Comparison of ENCODE assay signal across 8 mouse cellular contexts in the genomic region with DNA sequence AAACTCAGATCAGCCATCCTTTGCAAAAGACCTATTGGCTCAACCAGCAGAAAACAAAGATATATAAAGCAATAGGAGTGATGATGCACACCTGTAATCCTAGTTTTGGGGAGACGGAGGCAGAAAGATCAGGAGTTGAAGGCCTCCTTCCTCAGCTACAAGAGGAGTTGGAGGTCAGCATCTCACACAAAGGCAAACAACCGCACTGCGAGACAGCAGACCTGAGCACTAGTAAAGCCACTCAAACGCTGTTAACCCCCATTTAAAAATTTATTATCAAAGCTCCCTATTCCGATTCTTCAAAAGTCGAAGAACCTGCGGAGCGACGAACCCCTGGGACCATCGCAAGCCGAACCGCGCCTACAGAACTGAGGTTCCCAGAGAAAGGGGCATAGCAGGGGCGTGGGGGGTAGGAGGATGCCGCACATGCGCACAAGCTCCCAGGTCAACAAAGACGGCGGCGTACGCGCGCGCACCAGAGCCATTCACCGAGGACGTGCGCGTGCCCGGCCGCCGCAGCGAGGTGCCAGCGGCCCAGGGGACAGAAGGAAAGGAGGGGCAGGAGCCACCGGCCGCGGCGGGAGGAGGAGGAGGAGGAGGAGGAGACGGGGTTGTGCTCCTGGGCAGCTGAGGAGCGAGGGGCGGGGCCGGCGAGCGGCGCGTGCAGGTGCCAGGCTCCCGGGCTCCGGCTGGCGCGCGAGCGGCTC. TPM values are rescaled to one million over a fixed set of nuclear protein-coding genes. Genes with fewer than 3 reads are reported as not detected.
A peak's percentile ranks its signal among the peaks of the same experiment; 100 is the strongest.
DNase-seq lines count a peak whose midpoint lies in the region; ATAC-seq and TF ChIP-seq lines count a peak whose summit lies in the region.

No protein-coding gene starts in this region.

- peak; percentile 86 for DNase-seq in WW6 (ENCODE audit: low read depth, low spot score)
- peak; percentile 91 to 95 for DNase-seq in cerebellum, postnatal 4 days (ENCODE audit: low spot score in 2 of 2)
- DNase-seq in gastrocnemius, adult 18-20 months (ENCODE audit: low spot score): peak; percentile 92
- peak; percentile 98 for DNase-seq in hindbrain, postnatal 0 days (ENCODE audit: low spot score)
- DNase-seq in left cerebral cortex, adult 2 months (ENCODE audit: extremely low spot score in 1 of 2, low spot score in 2 of 2): peak; percentile 95
- peak; percentile 95 to 97 for DNase-seq in right cerebral cortex, adult 2 months (ENCODE audit: low spot score in 2 of 2)
- peak; percentile 95 for DNase-seq in urinary bladder, postnatal 14 days (ENCODE audit: low spot score)

- no peaks in the 10 kb centered on the region for H3K9me3 ChIP-seq in hindbrain, postnatal 0 days (ENCODE audit: low read length)

- intact Hi-C loops in left cerebral cortex, adult 2 months (cut with DNase I): loop anchor here (1.0 to 5.0 kb wide), 5 partner anchors 22 to 1214 kb away; partner anchors contain the start of genes Birc6, Fam98a, Memo1 and Slc30a6

- peak overlapping the region; percentile 95 for H3K9ac ChIP-seq in hindbrain, postnatal 0 days (replicated peaks; ENCODE audit: low read length)

- no peaks in the 10 kb centered on the region for H3K27me3 ChIP-seq in hindbrain, postnatal 0 days (ENCODE audit: insufficient read depth, low read length)

- peak; percentile 93 for ATAC-seq in hindbrain, postnatal 0 days
- ATAC-seq in megakaryocyte, adult 5-6 weeks (ENCODE audit: poor library complexity, severe bottlenecking): peak; percentile 93

- TF ChIP-seq CTCF in hindbrain, postnatal 0 days (IDR thresholded peaks at IDR 0.05; ENCODE audit: low read depth): no peak
- TF ChIP-seq CTCF in left cerebral cortex, adult 2 months (IDR thresholded peaks at IDR 0.05): no peak

- under 1% methylated on average over 31 of the region's 50 CpGs for WGBS in hindbrain, postnatal 0 days

- peak overlapping the region; percentile 97 for H3K4me3 ChIP-seq in hindbrain, postnatal 0 days (ENCODE audit: low read length)
- H3K4me3 ChIP-seq in left cerebral cortex, adult 2 months: peak overlapping the region; percentile 68

- H3K4me2 ChIP-seq in hindbrain, postnatal 0 days (ENCODE audit: low read depth, low read length): peak overlapping the region; percentile 69

- H3K36me3 ChIP-seq in hindbrain, postnatal 0 days (ENCODE audit: insufficient read depth, low read length): no peaks in the 10 kb centered on the region

- H3K4me1 ChIP-seq in hindbrain, postnatal 0 days (ENCODE audit: insufficient read depth, low read length): peaks cover 12% of the 10 kb centered on the region

- H3K27ac ChIP-seq in hindbrain, postnatal 0 days: peak overlapping the region; percentile 98
- peak overlapping the region; percentile 77 for H3K27ac ChIP-seq in left cerebral cortex, adult 2 months

RNA-seq across cellular contexts. Expression of gene Spast, which starts 0.4 kb away (rescaled TPM):
- total RNA-seq in gastrocnemius, adult 18-20 months (2021): 10 to 100 TPM; 45.0 to 46.1 TPM
- total RNA-seq in hindbrain, postnatal 0 days (2014; rRNA removed): 92.2 and 96.7 TPM in 2 replicates
- 24.4 and 25.3 TPM in 2 replicates for polyA plus RNA-seq in hindbrain, postnatal 0 days (2015; fragmentation: Nextera tagmentation; extraction: Ambion mirVana)
- 10 to 100 TPM; 53.4 to 55.1 TPM for total RNA-seq in left cerebral cortex, adult 2 months (2021)
- 24.2 and 26.0 TPM in 2 replicates for total RNA-seq in megakaryocyte, adult 5-6 weeks (2015)
- total RNA-seq in megakaryocyte, adult 5-6 weeks (2017): 38.2 and 39.7 TPM in 2 replicates

RNA-seq across cellular contexts. Expression of gene Dpy30, which starts 14.6 kb away (rescaled TPM):
- total RNA-seq in gastrocnemius, adult 18-20 months (2021): 10 to 100 TPM; 48.9 to 51.5 TPM
- total RNA-seq in hindbrain, postnatal 0 days (2014; rRNA removed): 42.5 and 49.9 TPM in 2 replicates
- polyA plus RNA-seq in hindbrain, postnatal 0 days (2015; fragmentation: Nextera tagmentation; extraction: Ambion mirVana): 253 and 256 TPM in 2 replicates
- total RNA-seq in left cerebral cortex, adult 2 months (2021): 10 to 100 TPM; 42.6 to 45.6 TPM
- total RNA-seq in megakaryocyte, adult 5-6 weeks (2015): 112 and 124 TPM in 2 replicates
- total RNA-seq in megakaryocyte, adult 5-6 weeks (2017): 69.1 and 84.8 TPM in 2 replicates

RNA-seq across cellular contexts. Expression of gene Memo1, which starts 43.1 kb away (rescaled TPM):
- total RNA-seq in gastrocnemius, adult 18-20 months (2021): 10 to 100 TPM; 46.8 to 51.8 TPM
- 51.9 and 60.2 TPM in 2 replicates for total RNA-seq in hindbrain, postnatal 0 days (2014; rRNA removed)
- polyA plus RNA-seq in hindbrain, postnatal 0 days (2015; fragmentation: Nextera tagmentation; extraction: Ambion mirVana): 46.3 and 46.4 TPM in 2 replicates
- total RNA-seq in left cerebral cortex, adult 2 months (2021): 10 to 100 TPM; 43.3 to 46.9 TPM
- total RNA-seq in megakaryocyte, adult 5-6 weeks (2015): 64.4 and 71.4 TPM in 2 replicates
- 59.6 and 64.4 TPM in 2 replicates for total RNA-seq in megakaryocyte, adult 5-6 weeks (2017)

RNA-seq across cellular contexts. Expression of gene Slc30a6, which starts 57.0 kb away (rescaled TPM):
- total RNA-seq in gastrocnemius, adult 18-20 months (2021): 1 to 10 TPM; 5.8 to 6.0 TPM
- 22.1 and 23.5 TPM in 2 replicates for total RNA-seq in hindbrain, postnatal 0 days (2014; rRNA removed)
- polyA plus RNA-seq in hindbrain, postnatal 0 days (2015; fragmentation: Nextera tagmentation; extraction: Ambion mirVana): 25.6 and 26.9 TPM in 2 replicates
- total RNA-seq in left cerebral cortex, adult 2 months (2021): 10 to 100 TPM; 12.6 to 15.6 TPM
- 14.1 and 15.9 TPM in 2 replicates for total RNA-seq in megakaryocyte, adult 5-6 weeks (2015)
- 7.8 and 12.2 TPM in 2 replicates for total RNA-seq in megakaryocyte, adult 5-6 weeks (2017)

Comparison
In these comparisons a context has a peak if more than half of its experiments do, and no peak if none do; other contexts are left out.
1. Peak in every context shown above with its lines: DNase-seq, ATAC-seq, H3K4me3 ChIP-seq and H3K27ac ChIP-seq.